Mouse (Mus musculus): ENCODE data around the gene Pstk. TPM values are rescaled to one million over a fixed set of nuclear protein-coding genes. Genes with fewer than 3 reads are reported as not detected.
"Not testable (repeated sequence)": the region's sequence is repeated elsewhere in the genome, so short reads cannot be mapped to it uniquely, and the experiment has no call there.

The Pstk gene
- total and polyA plus RNA-seq, 3 experiments = 35.0 to 59.5 (median 43.4) TPM

DNA sequence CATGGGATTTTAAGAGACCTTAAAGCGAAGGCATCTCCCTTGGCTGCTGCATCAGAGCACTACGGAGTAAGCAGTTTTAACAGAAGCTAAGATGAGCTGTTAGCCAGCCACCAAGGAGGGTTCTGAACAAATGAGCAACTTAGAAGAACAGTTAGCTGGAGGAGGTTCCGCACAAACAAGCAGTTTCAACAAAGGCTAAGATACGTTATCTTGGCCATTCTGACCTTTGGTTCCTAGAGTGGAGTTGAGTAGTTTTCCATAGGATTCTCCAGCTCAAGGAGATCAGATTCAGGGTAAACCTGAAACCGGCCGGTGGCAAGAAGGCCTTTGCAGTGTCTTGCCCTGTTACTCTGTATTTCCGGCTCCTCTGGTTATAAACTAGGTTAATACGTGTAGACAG lies 6.8 kb upstream of the Pstk start:
- H3K79me2 ChIP-seq (replicated peaks; ENCODE audit: control insufficient read depth, insufficient read depth, low read length) = no peaks in the 10 kb centered on the region
- no peak overlapping the region for H3K27ac ChIP-seq
- intact Hi-C loops (cut with DNase I) = no loop called here
- no peaks in the 10 kb centered on the region for H3K27me3 ChIP-seq (ENCODE audit: control insufficient read depth, insufficient read depth, low read length)
- TF ChIP-seq CTCF (IDR thresholded peaks at IDR 0.05) (no peak), EP300 (IDR thresholded peaks at IDR 0.05; ENCODE audit: insufficient read depth, low read depth, low read length) (no peak), POLR2A (IDR thresholded peaks at IDR 0.05; ENCODE audit: insufficient read depth, low read depth, low read length) (no peak)
- WGBS = 88% methylated on average over 8 of the region's 8 CpGs
- peaks cover 5% of the 10 kb centered on the region for H3K36me3 ChIP-seq (ENCODE audit: control insufficient read depth, insufficient read depth, low read length)
- H3K4me1 ChIP-seq (ENCODE audit: control insufficient read depth, insufficient read depth, low read length) = no peaks in the 10 kb centered on the region
- H3K9ac ChIP-seq (ENCODE audit: low read depth, low read length) = no peak overlapping the region
- H3K4me3 ChIP-seq = no peak overlapping the region
- DNase-seq = no peak

DNA sequence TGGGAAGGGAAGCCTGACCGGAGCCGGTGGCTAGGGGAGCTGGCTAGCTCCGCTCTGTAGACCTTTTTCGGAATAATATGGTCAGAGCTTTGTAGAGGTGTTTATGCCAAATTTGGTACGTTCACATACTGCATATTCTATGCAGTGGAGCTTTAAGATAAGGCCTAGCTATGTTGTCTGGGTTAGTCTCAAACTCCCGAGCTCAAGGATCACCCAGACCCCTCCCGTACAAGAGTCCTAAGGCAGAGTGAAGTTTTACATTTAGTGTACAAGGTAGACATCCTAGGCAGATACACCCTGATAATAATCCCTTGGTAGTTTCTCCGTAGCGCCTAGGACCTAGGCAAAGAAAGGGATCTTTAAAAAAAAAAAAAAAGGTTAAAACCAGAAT lies 524 bp downstream of the Pstk start:
- peaks cover 5% of the 10 kb centered on the region for H3K4me1 ChIP-seq (ENCODE audit: control insufficient read depth, insufficient read depth, low read length)
- DNase-seq = no peak
- no peaks in the 10 kb centered on the region for H3K79me2 ChIP-seq (replicated peaks; ENCODE audit: control insufficient read depth, insufficient read depth, low read length)
- H3K27ac ChIP-seq = peak overlapping the region; percentile 96
- H3K36me3 ChIP-seq (ENCODE audit: control insufficient read depth, insufficient read depth, low read length) = peaks cover 4% of the 10 kb centered on the region
- peak overlapping the region; percentile 63 for H3K4me3 ChIP-seq
- intact Hi-C loops (cut with DNase I) = loop anchor here (5.0 kb wide), 1 partner anchor 511 kb away; no protein-coding TSS in a partner anchor
- TF ChIP-seq CTCF (IDR thresholded peaks at IDR 0.05) (no peak), EP300 (IDR thresholded peaks at IDR 0.05; ENCODE audit: insufficient read depth, low read depth, low read length) (no peak)
- WGBS = 2% methylated on average over 9 of the region's 9 CpGs
- no peaks in the 10 kb centered on the region for H3K27me3 ChIP-seq (ENCODE audit: control insufficient read depth, insufficient read depth, low read length)
- H3K9ac ChIP-seq (ENCODE audit: low read depth, low read length) = peak overlapping the region; percentile 91

DNA sequence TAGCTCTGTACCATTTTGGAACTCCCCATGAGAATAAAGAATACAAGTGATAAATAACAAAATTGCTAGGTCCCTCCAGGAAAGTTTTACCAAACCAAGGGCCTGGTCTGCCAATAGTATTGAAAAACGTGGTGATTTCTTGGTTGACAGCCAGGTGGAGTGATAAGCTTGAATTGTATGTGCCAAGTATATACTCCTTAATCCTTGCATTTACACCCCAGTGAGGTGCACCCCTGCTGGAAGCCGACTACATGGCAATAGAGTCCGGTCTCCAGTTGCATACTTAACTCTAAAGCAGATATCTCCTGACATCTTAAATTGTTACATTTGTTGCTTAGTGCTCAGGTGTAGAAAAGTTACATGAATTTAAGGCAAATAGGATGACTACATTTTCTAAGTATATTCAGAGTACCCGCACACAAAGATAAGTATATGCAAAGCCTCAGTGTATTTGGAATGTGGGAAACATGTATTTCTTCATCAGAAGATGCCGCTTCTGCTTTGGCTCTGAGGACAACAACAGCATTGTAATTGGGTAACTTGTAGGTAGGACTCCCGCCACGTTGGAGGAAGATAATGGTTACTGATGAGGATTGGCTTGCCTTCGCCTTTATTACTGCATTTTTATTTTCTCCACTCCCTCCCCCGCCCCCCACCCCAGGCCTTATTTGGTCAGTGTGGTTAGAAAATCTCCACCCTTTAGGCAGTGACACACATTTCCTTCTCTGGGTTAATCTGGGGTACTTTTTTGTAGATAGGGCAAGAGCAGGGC lies 1.1 kb downstream of the Pstk start:
- 72% methylated on average over 9 of the region's 9 CpGs for WGBS
- H3K4me3 ChIP-seq = peak overlapping the region; percentile 63
- TF ChIP-seq CTCF (IDR thresholded peaks at IDR 0.05) (0 out of 2 replicates have a peak, but pooled peaks have one; percentile 9), POLR2A (IDR thresholded peaks at IDR 0.05; ENCODE audit: insufficient read depth, low read depth, low read length) (no peak), EP300 (IDR thresholded peaks at IDR 0.05; ENCODE audit: insufficient read depth, low read depth, low read length) (no peak)
- no peak overlapping the region for H3K9ac ChIP-seq (ENCODE audit: low read depth, low read length)
- H3K4me1 ChIP-seq (ENCODE audit: control insufficient read depth, insufficient read depth, low read length) = peaks cover 5% of the 10 kb centered on the region
- intact Hi-C loops (cut with DNase I) = loop anchor here (5.0 kb wide), 1 partner anchor 510 kb away; no protein-coding TSS in a partner anchor
- H3K79me2 ChIP-seq (replicated peaks; ENCODE audit: control insufficient read depth, insufficient read depth, low read length) = no peaks in the 10 kb centered on the region
- H3K27ac ChIP-seq = no peak overlapping the region; the same call in 1 of the 2 replicates
- DNase-seq = no peak
- peaks cover 4% of the 10 kb centered on the region for H3K36me3 ChIP-seq (ENCODE audit: control insufficient read depth, insufficient read depth, low read length)
- no peaks in the 10 kb centered on the region for H3K27me3 ChIP-seq (ENCODE audit: control insufficient read depth, insufficient read depth, low read length)

- H3K27ac ChIP-seq; intact Hi-C loops (cut with DNase I); DNase-seq; H3K9ac ChIP-seq (ENCODE audit: low read depth, low read length); H3K27me3 ChIP-seq (ENCODE audit: control insufficient read depth, insufficient read depth, low read length); H3K79me2 ChIP-seq (replicated peaks; ENCODE audit: control insufficient read depth, insufficient read depth, low read length); H3K4me3 ChIP-seq; H3K4me1 ChIP-seq (ENCODE audit: control insufficient read depth, insufficient read depth, low read length); H3K36me3 ChIP-seq (ENCODE audit: control insufficient read depth, insufficient read depth, low read length): not testable (repeated sequence)
- WGBS = 84% methylated on average over 7 of the region's 7 CpGs
Observed at GRCm38 (mm10) chr7:131391761-131392160, 20.8 kb downstream of the Pstk start.

- TF ChIP-seq EP300 (IDR thresholded peaks at IDR 0.05; ENCODE audit: insufficient read depth, low read depth, low read length) (no peak), CTCF (IDR thresholded peaks at IDR 0.05) (no peak), POLR2A (IDR thresholded peaks at IDR 0.05; ENCODE audit: insufficient read depth, low read depth, low read length) (no peak)
- H3K4me1 ChIP-seq (ENCODE audit: control insufficient read depth, insufficient read depth, low read length) = peaks cover 6% of the 10 kb centered on the region
- H3K27ac ChIP-seq = peak overlapping the region; percentile 90
- peak overlapping the region; percentile 95 for H3K4me3 ChIP-seq
- H3K79me2 ChIP-seq (replicated peaks; ENCODE audit: control insufficient read depth, insufficient read depth, low read length) = peaks cover 9% of the 10 kb centered on the region
- whole genome bisulfite sequencing = 6% methylated on average over 16 of the region's 16 CpGs
- H3K9ac ChIP-seq (ENCODE audit: low read depth, low read length) = peak overlapping the region; percentile 81
- intact Hi-C loops (cut with DNase I) = no loop called here
- no peaks in the 10 kb centered on the region for H3K27me3 ChIP-seq (ENCODE audit: control insufficient read depth, insufficient read depth, low read length)
- peaks cover 6% of the 10 kb centered on the region for H3K36me3 ChIP-seq (ENCODE audit: control insufficient read depth, insufficient read depth, low read length)
- peak in 1 of 2 experiments; percentile 15 for DNase-seq
Observed at GRCm38 (mm10) chr7:131409321-131409987, 38.5 kb downstream of the Pstk start.

DNA sequence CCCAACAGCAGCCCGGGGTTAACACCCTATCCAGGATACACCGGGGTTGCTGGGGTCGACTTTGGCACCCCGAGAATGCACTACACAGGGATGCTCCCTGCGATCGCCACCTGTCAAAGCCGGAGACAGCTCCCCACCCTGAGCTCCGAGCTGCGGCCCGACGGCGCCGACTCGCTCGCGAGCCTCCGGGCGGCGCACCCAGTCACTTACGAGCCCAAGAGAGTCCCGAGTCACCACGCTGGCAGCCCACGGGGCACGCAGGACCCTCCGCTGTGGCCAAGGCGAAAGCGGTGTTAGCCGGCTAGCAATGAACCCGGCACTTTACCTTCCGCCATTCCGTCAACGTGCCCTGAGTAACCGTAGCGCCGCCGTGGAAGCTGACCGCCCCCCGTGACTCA lies 39.0 kb downstream of the Pstk start:
- H3K27ac ChIP-seq = peak overlapping the region; percentile 90
- H3K79me2 ChIP-seq (replicated peaks; ENCODE audit: control insufficient read depth, insufficient read depth, low read length) = peaks cover 7% of the 10 kb centered on the region
- TF ChIP-seq EP300 (IDR thresholded peaks at IDR 0.05; ENCODE audit: insufficient read depth, low read depth, low read length) (no peak), CTCF (IDR thresholded peaks at IDR 0.05) (no peak), POLR2A (IDR thresholded peaks at IDR 0.05; ENCODE audit: insufficient read depth, low read depth, low read length) (no peak)
- DNase-seq = no peak
- under 1% methylated on average over 38 of the region's 38 CpGs for WGBS
- H3K4me3 ChIP-seq = peak overlapping the region; percentile 95
- intact Hi-C loops (cut with DNase I) = loop anchor here (1.0 to 5.0 kb wide), 3 partner anchors 48 to 152 kb away; partner anchors contain the start of genes 2310057M21Rik, Bub3 and Hmx3
- H3K27me3 ChIP-seq (ENCODE audit: control insufficient read depth, insufficient read depth, low read length) = no peaks in the 10 kb centered on the region
- peaks cover 6% of the 10 kb centered on the region for H3K36me3 ChIP-seq (ENCODE audit: control insufficient read depth, insufficient read depth, low read length)
- peaks cover 4% of the 10 kb centered on the region for H3K4me1 ChIP-seq (ENCODE audit: control insufficient read depth, insufficient read depth, low read length)
- H3K9ac ChIP-seq (ENCODE audit: low read depth, low read length) = peak overlapping the region; percentile 81

All from heart, adult 2 months (tissue).